Mouse (Mus musculus): ENCODE measurements at regions not wholly inside any gene's neighbourhood (a gene's known extent, or its start where the extent isn't known, plus 50 kb on each side); places are given as distances from the start of the nearest gene placed in this dataset.

DNA sequence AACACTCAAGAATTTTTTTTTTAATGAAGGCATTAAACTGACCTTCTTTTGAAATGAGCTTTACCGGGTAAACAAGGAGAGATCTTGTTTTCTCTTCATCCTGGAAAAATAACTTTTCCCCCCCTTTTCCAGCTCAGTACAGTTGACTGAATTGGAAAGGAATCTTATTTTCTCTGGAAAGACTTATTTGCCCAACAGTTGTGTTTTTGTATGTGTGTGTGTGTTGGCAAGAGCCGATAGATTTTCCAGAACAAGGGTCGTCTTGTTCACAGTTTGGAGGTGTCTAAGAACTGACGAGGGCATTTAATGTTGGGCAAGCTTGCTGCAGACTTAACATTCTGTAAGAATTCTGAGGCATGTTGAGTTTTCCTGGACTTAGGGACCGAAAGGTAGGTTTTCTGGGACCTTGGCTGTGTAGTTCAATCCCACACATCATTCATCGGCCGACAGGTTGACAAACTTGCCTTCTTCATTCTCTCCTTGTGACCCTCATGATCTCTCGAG is 237.6 kb upstream of the Ccdc122 start:
- no peak for TF ChIP-seq CTCF (IDR thresholded peaks at IDR 0.05)
- no peak for TF ChIP-seq EP300 (IDR thresholded peaks at IDR 0.05)
